Mouse (Mus musculus) liver, adult 2 months (tissue): Measurements from ENCODE around the gene Elf4. TPM values are rescaled to one million over a fixed set of nuclear protein-coding genes. Genes with fewer than 3 reads are reported as not detected.

Experiments used
- DNase-seq: peaks from one replicate; pipeline ENCODE4 v3.0.0-alpha.2; 2011; ENCODE audit warnings: low read depth, low spot score; ENCODE audit errors: extremely low read depth
- H3K27ac ChIP-seq: fragments of 200-500 bp; replicated peaks from 2 replicates; pipeline ENCODE4 v1.5.1; 2012; ENCODE audit warnings: low read depth, mild to moderate bottlenecking, control low read depth, inconsistent platforms, low read length; ENCODE audit not compliant: insufficient read depth
- H3K27me3 ChIP-seq: fragments of 200-500 bp; 2 replicates; pipeline ENCODE4 v1.6.1; 2012; ENCODE audit warnings: mild to moderate bottlenecking, moderate library complexity, low read length, inconsistent platforms; ENCODE audit not compliant: control insufficient read depth, insufficient read depth
- H3K36me3 ChIP-seq: fragments of 200-500 bp; 2 replicates; pipeline ENCODE4 v1.6.1; 2012; ENCODE audit warnings: low read length, inconsistent platforms; ENCODE audit not compliant: control insufficient read depth, insufficient read depth
- H3K4me1 ChIP-seq: fragments of 200-500 bp; 2 replicates; pipeline ENCODE4 v1.6.1; 2011; ENCODE audit warnings: low read length; ENCODE audit not compliant: control insufficient read depth, insufficient read depth
- H3K4me3 ChIP-seq: fragments of 200-500 bp; 2 replicates; pipeline ENCODE4 v1.5.1; 2011; ENCODE audit warnings: low read depth, mild to moderate bottlenecking, control low read depth, low read length, moderate library complexity; ENCODE audit not compliant: insufficient read depth
- H3K79me2 ChIP-seq: fragments of 200-500 bp; 2 replicates; pipeline ENCODE4 v1.6.1; 2012; ENCODE audit warnings: inconsistent platforms, mild to moderate bottlenecking, low read length, moderate library complexity; ENCODE audit not compliant: control insufficient read depth, insufficient read depth
- H3K9ac ChIP-seq: fragments of 200-500 bp; 2 replicates; pipeline ENCODE4 v1.6.1; 2012; ENCODE audit warnings: low read depth, mild to moderate bottlenecking, control low read depth, inconsistent platforms, low read length
- CTCF ChIP-seq: fragments of 200-500 bp; IDR thresholded peaks from 2 replicates; pipeline ENCODE4 v1.5.1; 2011; ENCODE audit warnings: low read depth, low read length, control low read depth
- POLR2A ChIP-seq: fragments of 200-500 bp; IDR thresholded peaks from 2 replicates; pipeline ENCODE4 v1.6.1; 2011; ENCODE audit warnings: low read length, control low read depth; ENCODE audit not compliant: insufficient read depth; ENCODE audit errors: extremely low read depth
- WGBS: fragments of 180-500 bp; shearing (Covaris S2); methylation state at CpG from one replicate; pipeline ENCODE4 v1.1.7; 2018; 5-methylcytosine and 5-hydroxymethylcytosine counted together
- polyA plus RNA-seq: library from polyadenylated mRNA; depleted of rRNA; stranded (reverse); fragments of >200 nt; gene quantifications from 2 replicates; pipeline ENCODE4 v1.2.3, GENCODE M21; 2012
- total RNA-seq: library from RNA; depleted of rRNA; stranded (reverse); fragments of >200 nt; gene quantifications from 2 replicates; pipeline ENCODE4 v1.2.3, GENCODE M21; 2014

The Elf4 gene
- total and polyA plus RNA-seq, 2 experiments: 0.46 to 1.5 TPM

DNA sequence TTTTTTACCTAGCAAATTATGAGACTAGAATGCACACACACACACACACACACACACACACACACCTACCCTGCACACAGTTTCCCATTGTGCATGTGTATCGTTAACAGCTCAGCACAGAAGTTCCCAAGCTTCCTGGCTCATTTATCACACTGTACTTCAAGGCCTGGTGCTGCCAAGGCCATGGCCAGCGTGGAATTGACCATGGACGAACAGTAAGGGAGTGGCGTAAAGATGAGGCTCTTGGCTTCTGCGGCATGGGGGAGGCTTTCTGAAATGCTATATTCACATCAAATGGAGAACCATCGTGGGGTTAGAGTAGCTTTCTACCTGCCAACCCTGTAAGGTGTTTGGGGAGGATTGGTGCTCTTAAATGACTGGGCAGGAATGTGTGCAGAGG lies 1.5 kb upstream of the Elf4 start:
- Histone ChIP-seq H3K4me1 (no peaks in the 10 kb centered on the region), H3K9ac (no peak overlapping the region), H3K36me3 (no peaks in the 10 kb centered on the region), H3K27ac (no peak overlapping the region), H3K79me2 (no peaks in the 10 kb centered on the region), H3K27me3 (no peaks in the 10 kb centered on the region), H3K4me3 (no peak overlapping the region)
- DNase-seq: no peak
- 86% methylated on average over 6 of the region's 6 CpGs for WGBS
- no peak for TF ChIP-seq POLR2A
- TF ChIP-seq CTCF: no peak

DNA sequence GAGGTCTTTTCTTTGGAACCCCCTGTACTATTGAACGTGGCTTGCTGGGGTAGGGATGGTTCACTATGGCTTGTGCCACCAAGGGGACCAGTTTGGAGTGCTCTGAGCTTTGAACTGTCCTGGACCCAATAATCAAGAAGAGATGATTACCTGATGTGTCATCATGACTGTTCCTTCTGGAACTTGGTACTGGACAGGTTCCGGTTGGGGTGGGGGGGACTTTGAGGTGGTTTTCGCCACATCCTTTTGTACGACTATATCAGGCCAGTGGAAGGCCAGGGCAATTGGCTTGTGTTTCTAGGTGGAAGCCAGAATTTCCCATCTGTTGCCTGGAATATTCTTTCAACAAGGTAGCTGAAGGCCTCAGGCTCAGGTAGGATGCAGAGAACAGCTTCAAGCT lies 704 bp upstream of the Elf4 start:
- H3K36me3 ChIP-seq: no peaks in the 10 kb centered on the region
- H3K79me2 ChIP-seq: no peaks in the 10 kb centered on the region
- H3K9ac ChIP-seq: no peak overlapping the region
- H3K4me1 ChIP-seq: no peaks in the 10 kb centered on the region
- 85% methylated on average over 4 of the region's 4 CpGs for WGBS
- no peak overlapping the region for H3K4me3 ChIP-seq
- no peak for TF ChIP-seq CTCF
- no peak for TF ChIP-seq POLR2A
- no peak for DNase-seq
- H3K27ac ChIP-seq: no peak overlapping the region
- H3K27me3 ChIP-seq: no peaks in the 10 kb centered on the region

DNA sequence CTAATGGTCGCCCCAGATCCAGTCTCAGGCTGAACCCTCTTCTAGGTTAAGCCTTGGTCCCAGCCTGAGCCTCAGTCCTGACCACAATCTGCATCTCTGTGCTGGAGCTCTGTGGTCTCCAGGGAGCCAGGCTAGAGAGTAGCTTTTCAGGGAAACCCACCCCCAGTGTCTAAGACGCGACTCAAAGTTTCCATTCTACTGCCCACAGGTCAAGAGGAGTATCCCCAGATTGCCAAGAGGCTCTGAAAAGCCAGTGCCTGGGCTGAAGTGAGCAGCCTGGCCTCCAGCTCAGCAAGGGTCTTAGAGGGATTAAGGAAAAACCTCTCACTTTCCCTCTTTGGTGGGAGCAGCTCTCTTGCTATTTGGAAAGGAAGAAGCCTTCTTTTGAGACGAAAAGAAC lies 635 bp downstream of the Elf4 start:
- no peak overlapping the region for H3K27ac ChIP-seq
- no peak for TF ChIP-seq POLR2A
- no peak for TF ChIP-seq CTCF
- no peaks in the 10 kb centered on the region for H3K79me2 ChIP-seq
- no peak overlapping the region for H3K9ac ChIP-seq
- H3K4me1 ChIP-seq: no peaks in the 10 kb centered on the region
- no peaks in the 10 kb centered on the region for H3K36me3 ChIP-seq
- 27% methylated on average over 4 of the region's 4 CpGs for WGBS
- DNase-seq: no peak
- peak overlapping the region; percentile 22; the same call in 1 of the 2 replicates for H3K4me3 ChIP-seq
- no peaks in the 10 kb centered on the region for H3K27me3 ChIP-seq

DNA sequence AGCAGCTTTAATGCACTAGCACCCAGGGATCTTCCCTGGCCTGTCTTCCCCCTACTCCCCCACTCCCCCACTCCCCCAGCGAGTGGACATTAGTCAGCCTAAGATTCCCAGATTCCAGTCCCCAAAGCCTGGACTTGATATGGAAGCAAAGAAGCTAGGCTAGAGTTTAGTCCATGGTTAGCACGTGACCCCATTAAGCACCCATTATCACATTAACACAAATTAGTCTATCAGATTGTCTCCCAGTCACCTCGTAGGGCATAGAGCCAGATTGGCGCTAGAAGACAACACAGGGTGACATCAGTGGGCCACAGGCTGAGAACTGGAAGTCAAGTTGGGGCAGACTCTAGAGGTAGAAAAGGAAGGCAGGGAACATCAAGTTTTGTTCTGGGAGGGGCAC lies 1.9 kb downstream of the Elf4 start:
- no peak for TF ChIP-seq CTCF
- no peak for TF ChIP-seq POLR2A
- DNase-seq: no peak
- 71% methylated on average over 4 of the region's 4 CpGs for WGBS
- Histone ChIP-seq H3K36me3 (no peaks in the 10 kb centered on the region), H3K79me2 (no peaks in the 10 kb centered on the region), H3K4me1 (no peaks in the 10 kb centered on the region), H3K27ac (no peak overlapping the region), H3K27me3 (no peaks in the 10 kb centered on the region), H3K9ac (no peak overlapping the region), H3K4me3 (no peak overlapping the region)

DNA sequence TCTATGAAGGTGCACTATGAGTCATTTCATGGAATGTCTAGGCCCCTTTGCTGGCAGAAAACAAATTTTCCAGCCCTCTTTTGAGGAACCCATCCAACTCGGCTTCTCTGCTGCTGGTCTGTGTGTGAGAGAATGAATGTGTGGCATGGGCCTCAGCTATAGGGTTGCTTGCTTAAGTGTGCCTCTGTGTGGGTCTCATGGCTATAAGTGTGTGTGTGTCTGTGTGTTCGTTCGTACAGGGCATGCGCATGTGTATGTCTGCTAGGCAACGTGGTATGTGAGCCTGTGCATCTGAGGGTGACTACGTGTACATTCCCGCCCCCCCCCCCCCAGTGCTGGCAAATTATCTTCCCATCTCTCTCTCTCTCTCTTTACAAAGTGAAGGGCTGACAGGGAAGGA lies 2.4 kb downstream of the Elf4 start:
- no peak for DNase-seq
- TF ChIP-seq POLR2A: no peak
- TF ChIP-seq CTCF: no peak
- no peaks in the 10 kb centered on the region for H3K79me2 ChIP-seq
- H3K27me3 ChIP-seq: no peaks in the 10 kb centered on the region
- H3K27ac ChIP-seq: no peak overlapping the region
- H3K9ac ChIP-seq: no peak overlapping the region
- 87% methylated on average over 7 of the region's 7 CpGs for WGBS
- H3K4me3 ChIP-seq: no peak overlapping the region
- H3K4me1 ChIP-seq: no peaks in the 10 kb centered on the region
- H3K36me3 ChIP-seq: no peaks in the 10 kb centered on the region

DNA sequence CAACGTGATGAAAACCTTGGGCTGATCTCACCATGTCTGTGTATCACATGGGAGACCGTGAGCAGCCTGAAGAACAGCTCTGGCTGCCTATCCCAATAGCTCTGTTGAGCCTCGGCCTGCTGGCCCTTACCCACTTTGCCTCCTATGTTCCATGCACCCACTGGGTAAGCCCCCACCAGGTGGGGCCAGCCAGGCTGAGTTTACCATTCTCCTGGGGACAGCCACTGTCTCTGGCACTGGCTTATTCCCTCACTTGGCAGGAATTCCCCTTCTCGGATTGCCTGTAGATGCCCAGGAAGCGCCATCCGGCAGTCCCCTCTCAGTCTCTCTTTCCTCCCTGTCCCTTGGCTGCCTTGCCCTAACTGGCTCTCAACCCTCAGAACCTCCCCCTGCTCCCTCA lies 6.0 kb downstream of the Elf4 start:
- WGBS: 81% methylated on average over 6 of the region's 6 CpGs
- Histone ChIP-seq H3K27ac (no peak overlapping the region), H3K4me1 (peaks cover 2% of the 10 kb centered on the region; the same call in 1 of the 2 replicates)

More for the DNA sequence above, 6.0 kb downstream of the Elf4 start:
- DNase-seq: no peak
- Histone ChIP-seq H3K27me3 (peaks cover 7% of the 10 kb centered on the region), H3K4me3 (no peak overlapping the region), H3K9ac (no peak overlapping the region), H3K79me2 (no peaks in the 10 kb centered on the region), H3K36me3 (no peaks in the 10 kb centered on the region)
- TF ChIP-seq CTCF (no peak), POLR2A (no peak)
